Mouse (Mus musculus) urinary bladder, postnatal 4 days (tissue): ENCODE measurements around the gene Nop16.

Source experiments
- DNase-seq, 2 experiments: peaks; one replicate each; pipeline ENCODE4 v3.0.0; 2021 to 2022; ENCODE audit warnings: low spot score in 2 of 2

The Nop16 gene

GRCm38 (mm10) chr13:54560608-54561007 lies 29.3 kb downstream of the Nop16 start:
- DNase-seq: no peak

DNA sequence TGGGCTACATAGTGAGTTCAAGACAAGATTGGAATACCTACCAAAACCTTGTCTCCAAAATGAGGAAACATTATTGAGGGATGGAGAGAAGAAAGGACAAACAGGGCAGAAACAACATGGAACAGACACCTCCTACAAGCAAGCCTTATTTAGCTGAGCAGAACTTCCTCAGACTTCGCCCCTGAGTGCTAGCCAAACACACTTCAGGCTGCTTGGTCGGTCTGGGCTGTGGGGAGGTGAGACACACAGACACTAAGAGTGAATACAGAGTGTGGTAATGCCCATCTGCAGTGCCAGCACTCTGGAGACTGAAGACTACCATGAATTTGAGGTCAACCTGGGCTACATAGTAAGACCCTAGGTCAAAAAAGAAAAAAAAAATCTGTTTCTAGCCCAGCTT lies 30.2 kb downstream of the Nop16 start:
- DNase-seq: no peak

- DNase-seq: no peak
Observed at GRCm38 (mm10) chr13:54557652-54558051, 32.2 kb downstream of the Nop16 start.

DNA sequence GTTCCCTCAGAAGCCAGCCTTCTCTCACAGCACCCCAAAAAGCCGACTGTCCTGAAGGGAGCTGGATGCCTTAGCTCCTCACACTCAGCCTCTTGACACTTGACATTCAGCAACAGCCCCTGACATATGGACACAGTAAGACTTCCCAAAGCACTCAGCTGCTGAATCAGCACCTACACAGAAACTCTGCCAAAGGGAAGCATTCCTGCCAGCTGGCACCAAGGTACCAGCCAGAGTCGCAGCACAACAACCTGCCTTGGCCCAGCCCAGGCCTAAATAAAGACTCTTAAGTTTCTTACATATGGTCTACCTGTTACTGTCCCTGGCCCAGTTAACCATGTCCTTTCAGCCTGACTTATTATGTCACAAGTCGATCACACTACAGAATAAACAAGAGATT lies 33.1 kb downstream of the Nop16 start:
- no peak for DNase-seq

DNA sequence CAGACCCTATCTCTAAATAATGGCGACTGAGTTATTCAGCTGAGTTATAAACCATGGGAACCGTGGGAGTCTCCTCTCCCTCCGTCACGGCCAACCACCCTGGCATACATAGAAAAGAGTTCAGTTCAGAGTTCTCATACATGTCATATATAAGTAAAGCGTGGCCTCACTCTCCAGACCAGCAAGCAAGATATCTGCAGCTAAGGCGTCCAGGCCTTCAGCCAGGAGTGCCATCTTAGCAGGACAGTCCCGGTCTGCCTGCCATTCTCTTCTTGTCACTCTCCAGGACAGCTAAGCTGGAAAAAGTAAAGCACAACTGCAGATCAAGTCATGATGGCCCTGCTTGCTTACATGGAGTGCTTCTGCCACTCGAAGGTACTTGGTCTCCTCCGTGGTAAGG lies 33.7 kb downstream of the Nop16 start:
- no peak for DNase-seq

GRCm38 (mm10) chr13:54548036-54548435 lies 41.9 kb downstream of the Nop16 start:
- DNase-seq: no peak
